Mouse (Mus musculus): Measurements from ENCODE around the gene Fubp1. TPM values are rescaled to one million over a fixed set of nuclear protein-coding genes. Genes with fewer than 3 reads are reported as not detected.

Fubp1 gene
- 227 and 232 TPM in 2 replicates for polyA plus RNA-seq (2015; fragmentation: Nextera tagmentation; extraction: Ambion mirVana)

DNA sequence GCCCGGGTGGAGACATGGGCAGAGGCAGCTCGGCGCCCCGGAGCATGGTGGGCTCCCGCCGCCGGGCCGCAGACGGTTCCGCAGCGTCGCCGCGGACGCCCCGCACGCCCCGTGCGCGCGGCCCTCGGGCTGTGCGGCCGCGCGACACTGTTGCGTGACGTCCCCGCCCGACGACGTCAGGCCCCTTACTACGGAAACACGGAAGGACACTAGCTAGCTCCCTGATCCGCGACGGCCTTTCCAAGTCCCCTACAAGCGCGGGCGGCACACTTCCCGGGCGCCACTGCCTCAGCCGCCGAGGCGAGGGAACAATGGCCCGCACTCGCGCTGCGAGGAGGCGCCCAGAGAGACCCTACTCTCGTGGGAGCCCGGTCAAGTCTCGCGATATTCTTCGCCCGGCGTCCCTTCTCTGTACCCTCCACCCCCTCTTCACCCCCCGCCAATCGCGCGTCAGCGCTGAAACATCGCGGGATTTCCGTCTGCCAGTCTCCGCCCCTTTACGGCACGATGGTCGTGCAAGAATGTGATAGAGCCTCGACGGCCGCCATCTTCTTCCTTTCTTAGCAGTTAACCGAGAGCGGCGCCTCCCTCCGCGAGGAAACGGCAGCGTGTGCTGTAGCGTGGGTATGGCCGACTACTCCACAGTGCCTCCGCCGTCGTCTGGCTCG lies at the start of gene Fubp1, which contains the start of gene Dnajb4:
Fubp1 (plus strand) TSS at position 456 of the 668 bp plus-strand sequence.
Dnajb4 (minus strand) TSS at position 336 of the 668 bp plus-strand sequence.
- no peaks in the 10 kb centered on the region for H3K27me3 ChIP-seq (replicated peaks)
- H3K4me1 ChIP-seq, result peaks cover 34% of the 10 kb centered on the region
- under 1% methylated on average over 85 of the region's 85 CpGs for WGBS
- peak; percentile 96 for ATAC-seq (replicated peaks)
- H3K27ac ChIP-seq, result peak within 1 kb of the TSS; percentile 99
- H3K4me3 ChIP-seq, result peak within 1 kb of the TSS; percentile 65
- H3K4me2 ChIP-seq, result peak within 1 kb of the TSS; percentile 89
- H3K9me3 ChIP-seq, result no peaks in the 10 kb centered on the region
- H3K36me3 ChIP-seq (replicated peaks), result no peaks in the 10 kb centered on the region
- peak within 1 kb of the TSS; percentile 100 for H3K9ac ChIP-seq

DNA sequence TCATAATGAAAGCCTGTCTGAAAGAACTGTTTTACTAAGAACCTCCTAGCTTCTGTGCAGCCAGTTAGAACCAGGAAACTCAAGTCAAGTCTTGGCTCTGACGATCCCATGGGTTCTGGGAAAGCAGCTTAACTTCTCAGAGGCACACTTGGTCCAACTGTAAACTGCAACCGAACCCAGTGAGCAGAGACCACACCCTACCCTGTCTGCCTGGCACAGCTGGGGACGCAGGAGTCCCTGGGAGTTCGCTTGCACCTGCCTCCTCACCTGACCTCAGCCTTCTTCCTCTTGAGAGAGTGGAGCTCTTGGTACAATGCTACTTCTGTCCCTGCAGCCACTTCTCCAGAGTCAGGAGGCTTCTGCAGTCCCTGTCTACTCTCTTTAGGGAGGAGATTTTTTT lies 49.6 kb upstream of the Fubp1 start:
- no peak overlapping the region for H3K9ac ChIP-seq
- no peak overlapping the region for H3K4me3 ChIP-seq
- H3K4me1 ChIP-seq, result 0 out of 2 replicates have a peak, but pooled peaks cover 6% of the 10 kb centered on the region
- peaks cover 5% of the 10 kb centered on the region; the same call in 1 of the 2 replicates for H3K27me3 ChIP-seq (replicated peaks)
- H3K27ac ChIP-seq, result no peak overlapping the region
- no peaks in the 10 kb centered on the region for H3K9me3 ChIP-seq
- H3K36me3 ChIP-seq (replicated peaks), result no peaks in the 10 kb centered on the region
- ATAC-seq (replicated peaks), result no peak
- no peak overlapping the region for H3K4me2 ChIP-seq
- WGBS, result 57% methylated on average over 4 of the region's 4 CpGs

DNA sequence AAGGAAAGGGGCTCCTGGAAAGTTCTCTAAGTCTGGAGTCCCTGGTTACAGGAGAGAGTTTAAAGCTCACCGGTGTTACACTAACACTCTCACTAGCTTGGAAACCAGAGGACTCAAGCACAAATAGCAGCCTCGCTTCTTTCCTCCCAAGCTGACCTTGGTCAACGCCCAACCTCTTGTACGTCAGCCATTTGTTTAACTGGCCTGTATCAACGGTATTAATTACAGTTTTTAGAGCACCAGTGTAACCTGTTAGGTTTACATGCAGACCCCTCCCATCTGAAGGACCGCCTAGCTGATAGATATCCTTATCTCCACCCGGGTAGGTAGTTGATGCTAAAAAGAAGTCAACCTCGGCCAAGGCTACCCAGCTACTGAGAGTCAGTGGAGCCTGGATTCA lies 46.9 kb upstream of the Fubp1 start:
- 91% methylated on average over 8 of the region's 8 CpGs for WGBS
- Histone ChIP-seq H3K4me3 (no peak overlapping the region), H3K27ac (no peak overlapping the region), H3K9ac (no peak overlapping the region), H3K27me3 (replicated peaks) (peaks cover 5% of the 10 kb centered on the region; the same call in 1 of the 2 replicates), H3K36me3 (replicated peaks) (no peaks in the 10 kb centered on the region), H3K4me1 (peaks cover 21% of the 10 kb centered on the region), H3K4me2 (no peak overlapping the region), H3K9me3 (no peaks in the 10 kb centered on the region)
- ATAC-seq (replicated peaks), result no peak

DNA sequence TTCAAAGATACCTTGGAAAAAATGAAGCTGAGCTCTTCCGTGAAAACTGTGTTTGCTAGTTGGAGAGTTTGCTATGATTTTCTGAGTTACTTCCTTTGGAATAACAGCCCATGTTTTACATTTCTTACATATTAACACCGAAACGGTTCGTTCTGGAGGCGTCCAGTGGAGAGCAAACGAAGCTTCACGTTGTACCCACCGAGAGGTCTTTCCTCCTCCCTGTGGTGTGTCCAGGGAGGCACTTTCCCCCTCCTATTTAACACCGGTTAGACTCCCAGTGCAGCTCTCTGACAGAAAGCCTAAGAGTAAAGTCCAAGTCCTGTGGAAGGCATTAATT lies 45.2 kb upstream of the Fubp1 start:
- Histone ChIP-seq H3K4me2 (peak overlapping the region; percentile 82), H3K27ac (peak overlapping the region; percentile 77), H3K9me3 (no peaks in the 10 kb centered on the region), H3K27me3 (replicated peaks) (peaks cover 5% of the 10 kb centered on the region; the same call in 1 of the 2 replicates), H3K36me3 (replicated peaks) (no peaks in the 10 kb centered on the region), H3K4me3 (peak overlapping the region; percentile 57), H3K4me1 (peaks cover 21% of the 10 kb centered on the region), H3K9ac (no peak overlapping the region; the same call in 1 of the 2 replicates)
- 29% methylated on average over 9 of the region's 9 CpGs for WGBS
- ATAC-seq (replicated peaks), result no peak

DNA sequence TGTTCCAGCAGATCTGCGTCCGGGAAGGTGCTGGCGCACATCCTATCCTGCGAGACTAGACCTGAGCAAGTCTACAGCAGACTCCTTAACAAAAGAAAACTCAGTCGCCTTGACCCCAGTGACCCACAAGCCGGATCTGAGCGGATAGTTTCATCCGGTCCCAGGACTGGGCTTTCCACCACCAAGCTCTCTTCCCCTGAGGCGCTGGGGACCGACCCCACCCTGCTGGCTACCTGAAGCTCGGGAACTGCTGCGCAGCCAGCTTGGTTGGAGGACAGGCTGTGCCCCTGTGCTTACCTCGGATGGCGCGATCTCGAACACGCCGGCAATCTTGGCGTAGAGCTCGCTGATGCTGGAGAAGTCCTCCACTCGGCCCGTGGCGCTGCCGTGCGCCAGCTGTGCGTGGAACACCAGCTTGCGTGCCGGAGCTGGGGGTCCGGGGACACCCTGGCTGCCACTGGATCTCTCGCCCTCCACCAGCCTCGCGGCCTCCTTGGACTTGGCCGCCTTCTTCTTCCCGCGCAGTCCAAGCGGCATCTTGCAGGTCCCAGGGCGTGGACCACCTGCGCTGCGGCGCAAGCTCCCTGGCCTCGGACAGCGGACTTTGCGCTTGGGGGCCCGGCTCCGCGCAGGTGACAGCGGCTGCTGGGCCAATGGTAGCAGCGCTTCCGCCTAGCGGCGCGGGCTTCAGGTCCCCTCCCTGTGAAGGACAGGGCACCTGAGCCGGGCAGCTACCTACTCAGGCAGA lies 44.7 kb upstream of the Fubp1 start:
- H3K27me3 ChIP-seq (replicated peaks), result peaks cover 3% of the 10 kb centered on the region; the same call in 1 of the 2 replicates
- WGBS, result under 1% methylated on average over 53 of the region's 53 CpGs
- H3K4me2 ChIP-seq, result peak overlapping the region; percentile 82
- peaks cover 21% of the 10 kb centered on the region for H3K4me1 ChIP-seq
- no peaks in the 10 kb centered on the region for H3K36me3 ChIP-seq (replicated peaks)
- H3K4me3 ChIP-seq, result peak overlapping the region; percentile 57
- H3K27ac ChIP-seq, result peak overlapping the region; percentile 77
- H3K9me3 ChIP-seq, result no peaks in the 10 kb centered on the region
- peak overlapping the region; percentile 60 for H3K9ac ChIP-seq
- peak; percentile 85 for ATAC-seq (replicated peaks)

DNA sequence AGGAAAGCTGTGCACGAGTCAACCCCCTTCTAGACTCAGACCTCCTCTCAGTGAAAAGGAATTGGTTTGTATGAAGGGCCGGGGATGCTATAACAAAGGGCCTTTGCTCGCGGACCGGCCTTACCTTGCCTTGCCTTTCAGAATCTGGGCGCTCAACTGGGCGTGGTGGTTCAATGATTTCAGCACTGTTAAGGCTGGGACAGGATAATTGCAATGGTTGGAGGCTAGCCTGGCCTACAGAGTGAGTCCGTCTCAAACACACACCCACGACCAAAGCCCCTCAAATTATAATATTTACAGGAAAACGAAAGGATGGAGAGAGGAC lies 44.2 kb upstream of the Fubp1 start, which contains the start of gene Gipc2:
Gipc2 (minus strand) TSS at position 132 of the 325 bp plus-strand sequence.
- H3K27me3 ChIP-seq (replicated peaks), result no peaks in the 10 kb centered on the region; the same call in 1 of the 2 replicates
- H3K36me3 ChIP-seq (replicated peaks), result no peaks in the 10 kb centered on the region
- H3K9ac ChIP-seq, result peak within 1 kb of the TSS; percentile 60
- peak within 1 kb of the TSS; percentile 57 for H3K4me3 ChIP-seq
- ATAC-seq (replicated peaks), result no peak; the same call in 1 of the 2 replicates
- H3K4me2 ChIP-seq, result peak within 1 kb of the TSS; percentile 82
- peak within 1 kb of the TSS; percentile 77 for H3K27ac ChIP-seq
- WGBS, result 7% methylated on average over 10 of the region's 10 CpGs
- peaks cover 21% of the 10 kb centered on the region for H3K4me1 ChIP-seq
- no peaks in the 10 kb centered on the region for H3K9me3 ChIP-seq

DNA sequence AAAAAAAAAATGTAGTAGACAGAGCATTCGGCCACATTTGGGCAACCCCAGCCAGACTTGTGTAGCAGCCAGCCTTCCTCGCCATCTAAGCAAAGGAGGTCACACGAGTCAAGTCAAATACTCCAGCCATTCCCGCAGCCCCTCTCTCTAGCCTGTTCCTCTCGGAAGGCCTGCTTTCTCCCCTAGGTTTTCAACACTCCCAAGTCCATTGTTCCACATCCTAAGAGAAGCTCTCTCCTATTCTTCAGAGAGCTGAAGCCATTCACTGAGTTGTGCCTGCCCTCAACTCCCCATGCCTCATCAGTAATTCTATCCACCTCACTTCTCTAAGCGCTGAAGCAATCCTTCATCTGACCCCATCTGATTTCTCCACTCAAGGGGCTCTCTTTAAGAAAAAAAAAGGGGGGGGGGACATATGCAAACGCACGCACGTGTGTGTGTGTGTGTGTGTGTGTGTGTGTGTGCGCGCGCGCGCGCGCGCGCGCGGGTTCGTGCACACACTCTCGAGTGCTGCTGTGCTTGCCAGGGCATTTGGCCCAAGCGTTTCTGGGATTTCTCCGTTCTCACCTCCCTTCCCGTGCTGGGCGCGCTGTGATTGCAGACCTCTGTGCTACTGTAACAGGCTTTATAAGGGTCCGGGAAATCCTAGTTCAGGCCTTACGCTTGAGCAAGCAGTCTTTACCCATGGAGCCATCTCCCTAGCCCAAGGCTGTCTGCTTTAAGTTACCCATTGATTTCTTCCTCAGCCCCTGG lies 43.3 kb upstream of the Fubp1 start:
- 19% methylated on average over 29 of the region's 29 CpGs for WGBS
- H3K4me2 ChIP-seq, result peak overlapping the region; percentile 82
- no peaks in the 10 kb centered on the region for H3K36me3 ChIP-seq (replicated peaks)
- peak overlapping the region; percentile 57 for H3K4me3 ChIP-seq
- H3K27ac ChIP-seq, result peak overlapping the region; percentile 74
- H3K4me1 ChIP-seq, result peaks cover 21% of the 10 kb centered on the region
- peak overlapping the region; percentile 40 for H3K9ac ChIP-seq
- peak; percentile 53 for ATAC-seq (replicated peaks)
- no peaks in the 10 kb centered on the region; the same call in 1 of the 2 replicates for H3K27me3 ChIP-seq (replicated peaks)
- no peaks in the 10 kb centered on the region for H3K9me3 ChIP-seq

DNA sequence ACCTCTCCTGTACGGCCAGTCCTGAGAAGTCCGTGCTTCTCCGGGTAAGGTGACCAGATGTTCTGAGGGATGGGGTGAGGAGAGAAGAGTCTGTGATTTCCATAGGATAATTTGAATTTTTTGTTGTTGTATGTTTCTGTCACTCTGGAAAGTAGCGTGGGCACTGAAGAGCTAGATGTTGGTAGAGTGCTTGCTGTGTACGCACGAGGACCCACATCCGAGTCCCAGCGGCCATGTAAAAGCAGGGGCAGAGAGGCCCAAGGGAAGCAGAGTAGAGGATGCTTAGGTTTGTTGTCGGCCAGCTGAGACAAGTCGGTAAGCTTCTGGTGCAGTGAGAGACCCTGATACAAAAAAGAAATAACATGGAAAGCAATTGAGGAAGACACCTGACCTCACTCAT lies 42.2 kb upstream of the Fubp1 start:
- Histone ChIP-seq H3K4me3 (no peak overlapping the region), H3K27ac (no peak overlapping the region), H3K9me3 (no peaks in the 10 kb centered on the region), H3K4me1 (peaks cover 21% of the 10 kb centered on the region), H3K4me2 (no peak overlapping the region), H3K9ac (no peak overlapping the region), H3K36me3 (replicated peaks) (no peaks in the 10 kb centered on the region), H3K27me3 (replicated peaks) (no peaks in the 10 kb centered on the region; the same call in 1 of the 2 replicates)
- WGBS, result 94% methylated on average over 10 of the region's 10 CpGs
- ATAC-seq (replicated peaks), result no peak

DNA sequence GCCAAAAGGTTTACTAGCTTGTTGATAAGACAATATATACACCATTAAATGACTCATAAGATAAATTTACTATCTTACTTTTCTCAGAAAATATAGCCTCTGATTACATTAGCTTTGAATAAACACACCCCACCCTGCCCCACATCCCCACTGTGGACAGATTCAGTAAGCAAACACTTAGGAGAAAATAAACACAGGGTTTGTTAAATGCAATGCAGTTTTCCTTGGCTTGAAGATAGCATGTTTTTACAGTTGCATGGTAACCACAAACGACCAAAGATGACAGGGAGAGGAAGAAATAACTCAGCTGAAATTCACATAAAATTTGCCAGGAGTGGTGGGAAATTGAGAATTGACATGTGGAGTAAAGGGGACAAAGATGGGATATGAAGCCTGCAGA lies 39.8 kb upstream of the Fubp1 start:
- Histone ChIP-seq H3K9me3 (no peaks in the 10 kb centered on the region), H3K27me3 (replicated peaks) (no peaks in the 10 kb centered on the region), H3K27ac (no peak overlapping the region), H3K36me3 (replicated peaks) (no peaks in the 10 kb centered on the region), H3K4me2 (no peak overlapping the region), H3K9ac (no peak overlapping the region), H3K4me3 (no peak overlapping the region), H3K4me1 (peaks cover 16% of the 10 kb centered on the region)
- WGBS, result 54% methylated on average over 1 of the region's 1 CpGs
- ATAC-seq (replicated peaks), result no peak

DNA sequence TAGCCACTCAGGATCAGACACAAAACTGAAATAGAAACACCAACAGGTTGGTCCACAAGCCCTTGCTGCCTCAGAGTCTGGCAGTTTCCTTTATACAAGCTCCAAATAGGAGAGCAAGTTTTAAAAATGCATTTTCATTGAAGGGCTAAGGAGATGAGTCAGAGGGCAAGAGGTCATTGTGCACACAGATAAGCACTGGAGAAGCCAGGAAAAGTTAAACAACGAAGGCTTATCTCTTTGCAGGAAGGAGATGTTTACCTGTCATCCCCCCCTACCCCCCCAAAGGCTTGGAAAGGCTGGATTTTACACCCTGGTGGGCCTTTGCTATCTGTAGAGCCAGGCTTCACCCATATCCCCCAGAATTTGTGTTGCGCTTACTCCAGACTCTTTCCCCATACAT lies 39.0 kb upstream of the Fubp1 start:
- Histone ChIP-seq H3K4me3 (no peak overlapping the region), H3K4me1 (peaks cover 9% of the 10 kb centered on the region), H3K4me2 (no peak overlapping the region), H3K9me3 (no peaks in the 10 kb centered on the region), H3K27me3 (replicated peaks) (no peaks in the 10 kb centered on the region), H3K36me3 (replicated peaks) (no peaks in the 10 kb centered on the region), H3K9ac (no peak overlapping the region), H3K27ac (no peak overlapping the region)
- ATAC-seq (replicated peaks), result no peak
- 77% methylated on average over 2 of the region's 2 CpGs for whole genome bisulfite sequencing

DNA sequence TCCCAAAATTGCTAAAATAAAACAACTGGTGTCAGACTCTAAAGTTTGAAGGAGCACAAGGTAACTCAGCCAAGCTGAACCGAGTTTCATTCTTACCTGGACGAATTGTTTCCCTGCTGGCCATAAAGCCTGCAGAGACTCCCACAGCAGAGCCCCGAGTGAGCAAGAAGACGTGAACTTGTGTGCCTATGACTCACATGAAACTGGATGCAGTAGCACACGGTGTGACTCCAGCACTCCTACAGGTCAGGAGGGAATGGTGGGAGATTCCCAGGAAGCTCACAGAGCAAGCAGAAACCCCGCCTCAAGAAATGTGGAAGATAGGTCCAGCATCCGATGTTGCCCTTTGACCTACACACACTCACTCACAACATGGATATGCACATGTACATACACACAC lies 38.4 kb upstream of the Fubp1 start:
- ATAC-seq (replicated peaks), result no peak
- WGBS, result 76% methylated on average over 7 of the region's 7 CpGs
- H3K4me2 ChIP-seq, result no peak overlapping the region

DNA sequence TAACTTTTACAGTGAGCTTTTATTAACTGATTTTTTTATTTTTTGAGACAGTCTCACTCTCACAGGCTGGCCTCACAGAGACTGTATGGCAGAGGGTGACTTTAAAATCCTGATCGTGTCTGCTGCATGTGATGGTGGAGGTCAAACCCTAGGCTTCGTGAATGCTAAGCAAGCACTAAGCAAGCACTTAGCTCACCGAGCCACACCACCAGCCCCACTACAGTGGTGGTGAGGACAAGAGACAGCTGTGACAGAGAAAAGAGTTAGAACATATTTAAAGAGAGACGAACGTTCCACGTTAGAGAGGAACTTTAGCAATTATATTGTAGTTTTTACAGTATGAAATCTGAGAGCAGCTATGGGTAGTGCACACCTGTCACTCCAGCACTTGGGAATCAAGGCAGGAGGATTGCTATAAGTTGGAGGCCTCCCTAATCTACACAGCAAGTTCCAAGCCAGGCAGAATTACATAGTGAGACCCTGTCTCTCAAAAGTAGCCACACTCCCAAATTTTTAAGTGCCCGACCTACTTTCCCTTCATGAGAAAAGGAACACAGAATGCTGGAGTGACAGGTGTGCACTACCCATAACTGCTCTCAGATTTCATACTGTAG lies 37.8 kb upstream of the Fubp1 start:
- H3K36me3 ChIP-seq (replicated peaks), result no peaks in the 10 kb centered on the region
- H3K4me2 ChIP-seq, result no peak overlapping the region
- no peak overlapping the region for H3K27ac ChIP-seq
- H3K27me3 ChIP-seq (replicated peaks), result no peaks in the 10 kb centered on the region
- ATAC-seq (replicated peaks), result no peak
- H3K4me3 ChIP-seq, result no peak overlapping the region
- H3K4me1 ChIP-seq, result no peaks in the 10 kb centered on the region
- H3K9me3 ChIP-seq, result no peaks in the 10 kb centered on the region
- H3K9ac ChIP-seq, result no peak overlapping the region
- WGBS, result 88% methylated on average over 7 of the region's 7 CpGs

More for the DNA sequence above, 38.4 kb upstream of the Fubp1 start:
- no peaks in the 10 kb centered on the region for H3K36me3 ChIP-seq (replicated peaks)
- no peak overlapping the region for H3K27ac ChIP-seq
- no peak overlapping the region for H3K9ac ChIP-seq
- no peaks in the 10 kb centered on the region for H3K27me3 ChIP-seq (replicated peaks)
- no peaks in the 10 kb centered on the region for H3K9me3 ChIP-seq
- H3K4me1 ChIP-seq, result peaks cover 5% of the 10 kb centered on the region
- H3K4me3 ChIP-seq, result no peak overlapping the region
